Mouse (Mus musculus): ENCODE measurements around the gene Mlxipl. TPM values are rescaled to one million over a fixed set of nuclear protein-coding genes. Genes with fewer than 3 reads are reported as not detected.

Mlxipl gene
- polyA plus RNA-seq, 2 experiments from 2014 or later: not detected

DNA sequence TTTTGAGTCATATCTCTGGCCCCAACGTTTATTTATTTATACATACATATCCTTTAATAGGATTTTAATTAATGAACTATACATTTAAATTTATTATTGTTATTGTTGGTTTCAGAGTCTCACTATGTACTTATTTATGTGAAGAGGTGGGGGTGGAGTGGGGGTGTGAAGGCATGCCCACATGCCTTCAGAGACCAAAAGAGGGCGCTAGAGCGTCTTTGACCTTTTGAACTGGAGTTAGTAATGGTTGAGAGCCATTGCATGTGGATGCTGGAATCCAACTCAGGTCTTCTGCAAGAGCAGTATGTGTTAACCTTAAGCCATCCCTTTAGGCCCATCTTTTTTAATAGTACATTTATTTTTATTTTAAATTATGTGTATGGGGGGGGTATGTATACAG lies 95.9 kb downstream of the Mlxipl start:
- ATAC-seq: no peak

DNA sequence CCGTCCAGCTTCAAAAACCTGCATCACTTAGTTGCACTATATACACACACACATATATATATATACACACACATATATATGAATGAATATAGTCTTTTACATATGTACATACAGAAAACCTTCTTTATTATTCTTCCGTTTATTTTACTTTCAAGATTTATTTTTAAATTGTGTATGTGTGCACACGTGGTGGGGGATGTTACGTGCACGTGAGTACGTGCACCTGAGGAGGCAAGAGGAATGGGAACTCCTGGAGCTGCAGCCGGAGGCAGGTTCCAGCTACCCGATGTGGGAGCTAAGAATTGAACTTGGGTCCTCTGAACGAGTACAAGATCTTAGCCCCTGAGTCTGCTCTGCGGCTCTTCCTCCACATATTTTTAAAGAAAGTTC lies 96.5 kb downstream of the Mlxipl start:
- ATAC-seq: peak; percentile 1

DNA sequence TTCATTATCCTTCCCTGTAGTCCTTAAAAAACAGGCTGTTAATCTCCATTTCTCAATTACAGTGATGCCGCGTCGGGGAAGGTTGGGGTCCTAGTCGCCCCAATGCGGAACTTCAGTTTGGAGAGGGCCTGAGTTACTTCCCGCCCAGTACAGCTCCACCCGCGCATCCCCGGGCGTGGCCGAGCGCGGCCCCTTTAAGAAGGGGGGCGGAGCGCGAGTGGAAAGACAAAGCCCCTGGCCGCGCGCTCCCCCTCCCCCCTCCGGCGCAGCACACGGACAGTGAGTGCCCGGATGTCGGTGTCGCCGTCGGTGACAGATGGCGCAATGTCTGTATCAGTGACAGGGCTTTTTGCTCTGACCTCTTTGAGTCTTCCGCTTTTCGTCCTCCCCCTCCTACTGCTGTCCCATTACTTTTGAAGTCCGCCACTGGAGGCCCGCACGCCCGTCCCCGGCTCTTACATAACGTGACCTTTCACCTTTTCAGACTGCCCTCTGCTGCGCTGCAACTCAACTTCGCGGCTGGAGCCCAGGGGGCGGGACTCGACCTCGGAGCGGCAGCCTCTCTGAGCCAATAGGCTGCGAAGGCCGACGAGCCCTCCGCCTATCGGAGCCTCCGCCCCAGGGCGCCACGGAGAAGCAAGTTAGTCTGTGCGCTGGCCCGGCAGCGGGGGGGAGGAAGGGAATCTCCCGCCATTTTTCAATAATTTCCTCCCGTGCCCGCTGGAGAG lies 97.1 kb downstream of the Mlxipl start, which contains the start of gene Baz1b:
TSS of gene Baz1b (plus strand) at position 644 of the 728 bp plus-strand sequence.
- ATAC-seq: peak; percentile 91

DNA sequence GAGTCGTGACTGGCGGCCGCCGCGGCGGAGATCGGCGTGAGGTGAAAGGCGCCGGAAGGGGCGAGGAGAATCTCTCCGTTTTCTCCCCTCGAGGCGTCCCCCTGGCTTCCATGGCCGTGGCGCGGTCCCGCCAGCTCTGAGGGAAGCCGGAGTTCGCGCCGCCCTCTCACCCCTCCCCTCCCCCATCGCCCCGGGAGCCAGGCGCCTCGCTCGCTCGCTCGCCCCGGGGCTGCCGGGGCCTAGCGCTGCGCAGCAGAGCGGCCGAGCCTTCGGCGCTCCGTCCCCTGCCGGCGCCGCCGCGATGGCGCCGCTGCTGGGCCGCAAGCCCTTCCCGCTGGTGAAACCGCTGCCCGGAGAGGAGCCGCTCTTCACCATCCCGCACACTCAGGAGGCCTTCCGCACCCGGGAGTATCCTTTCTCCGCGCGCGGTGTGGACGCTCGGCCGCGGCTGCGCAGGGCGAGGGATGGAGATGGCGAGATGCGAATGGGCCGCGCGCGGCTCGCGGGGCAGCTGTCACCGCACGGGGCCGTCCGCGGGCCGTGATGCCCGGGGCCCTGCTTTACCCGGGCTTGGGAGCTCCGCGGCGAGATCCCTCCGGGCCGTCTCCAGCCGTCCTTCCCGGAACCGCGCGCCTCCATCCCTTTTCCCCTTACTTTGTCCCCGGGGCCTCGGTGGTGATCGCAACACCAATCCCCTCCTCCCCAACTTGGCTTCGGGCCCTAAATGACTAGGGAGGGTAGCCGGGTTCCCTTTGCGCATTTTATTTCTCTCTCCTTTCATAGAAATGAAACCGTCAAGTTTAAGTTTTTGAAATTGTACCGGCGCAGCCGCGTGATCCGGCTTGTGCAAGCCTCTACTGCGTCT lies 97.9 kb downstream of the Mlxipl start:
- peak; percentile 20 for ATAC-seq

Other genes starting within 250 kb of the Mlxipl start
- gene Tmem270, start 183.2 kb upstream of the Mlxipl start, polyA plus RNA-seq (2017; shearing (Covaris generic)): not detected
- gene Cldn13, start 174.4 kb upstream of the Mlxipl start, polyA plus RNA-seq (2017; shearing (Covaris generic)): 1 to 10 TPM in 1 of 2 experiments, not detected in 1; 1.3 TPM
- 10 to 100 TPM; 20.4 to 23.3 TPM for gene Mettl27, start 157.5 kb upstream of the Mlxipl start, polyA plus RNA-seq (2017; shearing (Covaris generic))
- not detected for gene Cldn4, start 143.0 kb upstream of the Mlxipl start, polyA plus RNA-seq (2017; shearing (Covaris generic))
- gene Cldn3, start 103.7 kb upstream of the Mlxipl start, polyA plus RNA-seq (2017; shearing (Covaris generic)): not detected
- gene Abhd11, start 80.7 kb upstream of the Mlxipl start, polyA plus RNA-seq (2017; shearing (Covaris generic)): 10 to 100 TPM; 53.9 to 66.7 TPM
- 10 to 100 TPM; 15.1 to 15.2 TPM for gene Stx1a, start 66.4 kb upstream of the Mlxipl start, polyA plus RNA-seq (2017; shearing (Covaris generic))
- 10 to 100 TPM; 27.4 to 30.4 TPM for gene Dnajc30, start 25.7 kb upstream of the Mlxipl start, polyA plus RNA-seq (2017; shearing (Covaris generic))
- 10 to 100 TPM; 60.3 to 84.8 TPM for gene Bud23, start 24.9 kb upstream of the Mlxipl start, polyA plus RNA-seq (2017; shearing (Covaris generic))
- gene Vps37d, start 11.6 kb upstream of the Mlxipl start, polyA plus RNA-seq (2017; shearing (Covaris generic)): not detected
- gene Tbl2, start 59.8 kb downstream of the Mlxipl start, polyA plus RNA-seq (2017; shearing (Covaris generic)): 1 to 10 TPM; 5.2 to 5.4 TPM
- gene Bcl7b, start 78.4 kb downstream of the Mlxipl start, polyA plus RNA-seq (2017; shearing (Covaris generic)): 10 to 100 TPM; 41.8 to 53.6 TPM
- gene Baz1b, start 97.4 kb downstream of the Mlxipl start, polyA plus RNA-seq (2017; shearing (Covaris generic)): 10 to 100 TPM; 20.8 to 23.9 TPM
- not detected for gene Fzd9, start 161.3 kb downstream of the Mlxipl start, polyA plus RNA-seq (2017; shearing (Covaris generic))

All from activated CD4-positive, CD25-positive, alpha-beta regulatory T cell, adult 4 months (primary cell).